Mouse (Mus musculus) G1E (cell line): ENCODE data around the gene H2-M11.

Experiments
- CTCF ChIP-seq: IDR thresholded peaks from 2 replicates; pipeline ENCODE4 v1.5.1; 2012; ENCODE audit warnings: low read depth, low read length, inconsistent platforms, mixed read lengths
- GATA1 ChIP-seq: IDR thresholded peaks from 2 replicates; pipeline ENCODE4 v1.6.1; 2012; ENCODE audit warnings: borderline replicate concordance, low read length, inconsistent platforms, mixed read lengths
- GATA2 ChIP-seq: IDR thresholded peaks from 2 replicates; pipeline ENCODE4 v1.6.1; 2012; ENCODE audit warnings: low read depth, low read length, inconsistent platforms, borderline replicate concordance
- POLR2AphosphoS5 ChIP-seq: IDR thresholded peaks from 2 replicates; pipeline ENCODE4 v1.6.1; 2012; ENCODE audit warnings: low read depth, low read length, inconsistent platforms; ENCODE audit not compliant: insufficient replicate concordance
- TAL1 ChIP-seq: conservative IDR thresholded peaks from 2 replicates; pipeline ENCODE4 v1.6.1; 2012; ENCODE audit warnings: low read depth, low read length, inconsistent platforms, mixed read lengths

DNA sequence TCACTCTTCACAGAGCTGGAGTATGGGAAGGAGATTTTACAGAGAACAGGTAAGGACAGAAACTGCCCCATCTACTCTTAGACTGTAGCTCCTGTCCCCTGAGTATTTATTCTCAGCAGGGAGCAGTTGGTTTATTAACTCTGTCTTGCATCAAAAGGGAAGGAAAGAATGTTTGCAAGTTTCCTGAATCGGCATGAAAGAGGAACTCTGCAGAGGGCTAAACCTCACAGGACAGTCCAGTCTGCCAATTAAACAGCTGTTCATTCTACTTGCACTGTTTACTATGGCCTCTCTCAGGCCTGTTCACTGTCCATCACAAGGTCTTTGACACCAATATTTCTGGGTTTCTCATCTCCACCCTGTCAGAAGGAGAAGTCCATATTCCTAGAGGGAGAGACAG lies 46.4 kb upstream of the H2-M11 start:
- TF ChIP-seq CTCF = no peak
- no peak for TF ChIP-seq GATA1
- TF ChIP-seq TAL1 = no peak
- TF ChIP-seq POLR2AphosphoS5 = no peak
- no peak for TF ChIP-seq GATA2
